Mouse (Mus musculus): Measurements from ENCODE around the gene Tulp2.
"Not testable (repeated sequence)": the region's sequence is repeated elsewhere in the genome, so short reads cannot be mapped to it uniquely, and the experiment has no call there.

The Tulp2 gene

GRCm38 (mm10) chr7:45486761-45487415, 5.2 kb downstream of the Tulp2 start, which contains the start of gene Gm45808:
Gene Gm45808 (minus strand): TSS chr7:45486811.
- no peak for DNase-seq (ENCODE audit: low read depth, low spot score)

- DNase-seq (ENCODE audit: low read depth, low spot score), result no peak
Measured at GRCm38 (mm10) chr7:45487861-45488292, 6.2 kb downstream of the Tulp2 start.

GRCm38 (mm10) chr7:45488293-45489204, 6.9 kb downstream of the Tulp2 start, which contains the start of gene Dhdh:
Gene Dhdh (minus strand): TSS chr7:45488805.
- DNase-seq (ENCODE audit: low read depth, low spot score), result peak; percentile 64

GRCm38 (mm10) chr7:45489578-45489977, 7.9 kb downstream of the Tulp2 start:
- no peak for DNase-seq (ENCODE audit: low read depth, low spot score)

DNA sequence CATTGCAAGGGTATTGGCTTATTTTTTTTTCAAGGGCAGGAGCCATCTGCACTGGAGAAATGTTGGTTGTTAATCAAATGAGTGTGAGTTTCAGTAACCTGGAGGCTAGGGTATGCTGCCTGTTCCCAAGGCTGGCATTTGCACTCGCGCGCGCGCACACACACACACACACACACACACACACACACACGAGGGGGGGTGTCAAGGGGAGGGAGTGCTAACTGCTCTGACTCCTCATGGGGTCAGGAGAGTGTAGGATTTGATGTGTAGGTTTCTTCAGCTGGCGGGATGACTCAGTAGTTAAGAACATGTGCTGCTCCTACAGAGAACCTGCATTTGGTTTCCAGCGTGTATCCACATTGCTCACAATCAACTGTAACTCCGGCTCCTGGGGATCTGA, 9.1 kb downstream of the Tulp2 start:
- no peak for DNase-seq (ENCODE audit: low read depth, low spot score)

- DNase-seq (ENCODE audit: low read depth, low spot score), result no peak
Measured at GRCm38 (mm10) chr7:45491264-45491663, 9.6 kb downstream of the Tulp2 start.

GRCm38 (mm10) chr7:45492225-45492844, 10.7 kb downstream of the Tulp2 start:
- no peak for DNase-seq (ENCODE audit: low read depth, low spot score)

GRCm38 (mm10) chr7:45492951-45493350, 11.3 kb downstream of the Tulp2 start:
- no peak for DNase-seq (ENCODE audit: low read depth, low spot score)

- no peak for DNase-seq (ENCODE audit: low read depth, low spot score)
Measured at GRCm38 (mm10) chr7:45494548-45494947, 12.9 kb downstream of the Tulp2 start.

DNA sequence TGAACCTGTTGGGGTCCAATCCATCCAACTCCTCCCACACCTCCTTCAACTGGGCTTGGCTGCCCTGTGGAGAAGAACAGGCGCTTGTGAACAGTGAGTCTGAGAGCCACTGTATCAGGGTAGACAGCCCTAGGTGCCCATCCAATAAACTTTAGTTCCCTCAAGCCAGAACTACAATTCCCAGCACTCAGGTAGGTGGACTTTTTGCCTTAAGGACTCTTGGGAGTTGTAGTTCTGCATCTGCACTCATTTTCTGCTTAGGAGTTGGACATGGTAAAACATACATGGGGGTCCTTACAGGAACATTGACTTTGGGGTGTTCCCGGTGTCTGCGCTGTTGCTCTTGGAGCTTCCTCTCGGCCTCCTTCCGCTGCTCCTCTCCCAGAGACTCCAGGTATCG, 16.8 kb downstream of the Tulp2 start:
- no peak for DNase-seq (ENCODE audit: low read depth, low spot score)

- no peak for DNase-seq (ENCODE audit: low read depth, low spot score)
Measured at GRCm38 (mm10) chr7:45507583-45507982, 25.9 kb downstream of the Tulp2 start.

- DNase-seq (ENCODE audit: low read depth, low spot score), result no peak
Measured at GRCm38 (mm10) chr7:45508561-45508960, 26.9 kb downstream of the Tulp2 start.

GRCm38 (mm10) chr7:45509181-45509882, 27.7 kb downstream of the Tulp2 start:
- DNase-seq (ENCODE audit: low read depth, low spot score), result no peak

DNA sequence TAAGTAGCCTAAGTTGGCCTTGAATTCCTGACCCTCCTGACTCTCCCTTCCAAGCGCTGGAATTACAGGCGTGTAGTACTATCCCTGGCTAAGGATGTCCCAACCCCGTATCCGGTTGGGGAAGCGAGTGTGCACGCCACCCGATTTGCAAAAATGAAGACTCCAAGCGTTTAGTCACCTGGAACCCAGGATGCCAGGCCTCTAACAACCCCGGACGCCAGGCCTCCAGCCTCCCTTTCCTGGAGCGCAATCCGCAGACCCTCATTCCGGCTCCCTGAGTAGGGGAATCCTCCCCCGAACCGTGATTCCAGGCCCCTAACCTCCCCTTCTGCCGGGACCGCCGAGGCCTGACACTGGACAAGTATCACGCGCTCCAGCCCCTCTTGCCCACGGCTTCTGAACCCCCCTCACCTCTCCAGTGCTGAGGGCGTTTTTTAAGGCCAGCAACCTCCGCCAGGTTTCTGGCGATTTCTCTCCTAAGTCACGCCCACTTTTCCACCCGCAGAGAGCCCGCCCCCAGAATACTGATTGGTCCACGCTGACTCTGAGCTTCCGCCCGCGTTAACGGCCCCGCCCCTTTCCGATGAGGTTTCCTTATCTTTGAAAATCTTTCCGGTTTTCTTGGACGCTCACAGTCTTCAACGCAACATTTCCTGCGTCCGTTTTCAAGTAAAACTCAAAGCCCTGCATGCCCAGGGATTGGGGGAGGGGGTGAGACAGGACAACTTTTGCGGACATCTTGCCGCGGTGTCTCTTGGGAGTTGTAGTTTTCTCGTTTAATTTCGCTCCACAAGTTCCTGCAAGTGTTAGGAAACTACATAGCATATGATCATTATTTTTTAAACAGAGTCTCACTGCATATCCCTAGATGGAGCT, 28.5 kb downstream of the Tulp2 start, which contains the start of gene Nucb1:
Gene Nucb1, minus strand, starts transcription at position 495 of the 876 bp plus-strand sequence.
- DNase-seq (ENCODE audit: low read depth, low spot score), result peak; percentile 92

DNA sequence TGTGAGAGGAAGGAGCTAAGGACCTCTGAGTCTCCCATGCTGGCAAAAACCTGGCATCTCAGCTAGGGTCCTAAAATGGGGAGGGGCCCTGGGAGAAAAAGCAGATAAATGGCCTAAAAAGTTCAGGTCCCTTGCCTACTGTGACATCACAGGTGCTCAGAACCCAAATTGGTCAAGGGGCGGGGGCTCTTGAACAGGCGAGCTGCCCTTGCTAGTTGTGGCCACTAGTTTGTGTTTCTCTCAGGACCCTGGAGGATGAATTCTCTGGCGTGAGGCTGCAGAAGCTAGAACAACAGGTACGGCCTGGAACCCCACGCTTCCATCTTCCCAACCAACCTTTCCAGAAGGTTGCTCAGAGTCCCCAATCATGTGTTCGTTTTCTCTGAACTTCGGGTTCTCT, 32.7 kb downstream of the Tulp2 start:
- peak; percentile 59 for DNase-seq (ENCODE audit: low read depth, low spot score)

GRCm38 (mm10) chr7:45515436-45515835, 33.8 kb downstream of the Tulp2 start:
- DNase-seq (ENCODE audit: low read depth, low spot score), result peak; percentile 95

DNA sequence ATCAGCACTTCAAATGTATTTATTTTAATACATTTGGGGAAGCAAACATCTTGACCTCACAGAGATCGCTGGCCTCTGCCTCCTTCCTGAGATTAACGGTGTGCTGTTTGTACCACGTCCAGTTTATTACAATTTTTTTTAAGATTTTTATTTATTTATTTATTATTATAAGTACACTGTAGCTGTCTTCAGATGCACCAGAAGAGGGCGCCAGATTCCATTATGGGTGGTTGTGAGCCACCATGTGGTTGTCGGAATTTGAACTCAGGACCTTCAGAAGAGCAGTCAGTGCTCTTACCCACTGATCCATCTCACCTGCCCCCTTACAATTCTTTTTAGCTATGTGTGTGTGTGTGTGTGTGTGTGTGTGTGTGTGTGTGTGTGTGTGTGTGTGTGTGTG, 35.2 kb downstream of the Tulp2 start:
- DNase-seq (ENCODE audit: low read depth, low spot score), result not testable (repeated sequence)

DNA sequence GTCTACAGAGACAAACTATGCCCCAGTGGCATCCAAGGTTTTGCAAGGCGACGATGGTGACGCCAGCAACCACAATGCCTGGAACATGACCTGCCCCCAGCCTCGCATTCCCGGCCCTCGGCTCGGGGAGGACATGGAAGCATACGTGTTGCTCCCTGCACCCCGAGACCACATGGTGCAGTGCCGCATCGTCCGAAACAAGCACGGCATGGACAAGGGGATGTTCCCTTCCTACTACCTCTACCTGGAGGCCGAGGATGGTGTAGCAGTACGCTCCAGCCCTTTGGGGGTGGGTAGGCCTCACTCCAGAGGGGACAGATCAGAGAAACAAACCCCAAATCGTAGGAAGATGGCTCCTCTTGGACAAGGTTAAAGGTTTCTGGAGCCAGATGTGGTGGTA, 36.9 kb downstream of the Tulp2 start:
- DNase-seq (ENCODE audit: low read depth, low spot score), result no peak

GRCm38 (mm10) chr7:45519345-45520120, 37.9 kb downstream of the Tulp2 start:
- peak; percentile 58 for DNase-seq (ENCODE audit: low read depth, low spot score)

DNA sequence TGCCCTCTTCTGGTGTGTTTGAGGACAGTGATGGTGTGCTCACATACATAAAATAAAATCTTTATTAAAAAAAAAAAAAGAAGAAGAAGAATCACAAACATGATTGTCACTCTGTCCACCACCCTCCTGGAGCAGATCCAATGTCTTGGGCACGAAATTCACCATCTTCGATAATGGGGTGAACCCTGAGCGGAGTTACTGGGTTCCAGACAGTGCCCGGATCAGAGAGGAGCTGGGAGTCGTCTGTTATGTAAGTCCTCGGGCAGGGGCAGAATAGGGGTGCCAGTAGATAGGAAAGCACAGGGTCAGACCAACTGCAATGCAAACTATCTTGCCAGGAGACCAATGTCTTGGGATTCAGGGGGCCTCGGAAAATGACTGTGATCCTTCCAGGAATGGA, 38.9 kb downstream of the Tulp2 start:
- DNase-seq (ENCODE audit: low read depth, low spot score), result no peak

Data from ES-CJ7 (cell line).